Mouse (Mus musculus): ENCODE results near the gene Fam228a.
A peak's percentile ranks its signal among the peaks of the same experiment; 100 is the strongest.
"Not testable (repeated sequence)": the region's sequence is repeated elsewhere in the genome, so short reads cannot be mapped to it uniquely, and the experiment has no call there.

Fam228a gene

GRCm38 (mm10) chr12:4738031-4738576, at the start of gene Fam228a:
TSS of gene Fam228a (minus strand) at chr12:4738430.
- no peak for DNase-seq (ENCODE audit: low spot score in 2 of 2)

DNA sequence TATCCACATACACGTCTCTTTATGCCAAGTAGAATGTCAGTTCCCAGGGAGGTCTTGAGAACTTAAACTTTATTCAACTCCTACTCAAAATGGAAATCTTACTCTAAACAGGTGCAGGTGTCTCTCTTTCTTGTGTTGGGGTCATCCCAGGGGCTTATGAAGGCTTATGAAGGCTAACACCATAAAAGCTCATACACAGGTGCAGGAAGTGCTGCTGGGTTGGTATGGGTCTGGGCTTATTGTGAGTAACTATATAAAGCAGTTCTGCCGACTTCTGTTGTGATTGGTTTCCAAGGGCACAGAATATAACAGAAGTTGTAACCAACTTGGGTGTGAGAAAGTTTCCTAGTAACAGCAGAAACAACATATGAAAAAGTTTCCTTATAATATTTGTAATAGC, 46.2 kb upstream of the Fam228a start:
- DNase-seq (ENCODE audit: low spot score in 2 of 2), result no peak

DNA sequence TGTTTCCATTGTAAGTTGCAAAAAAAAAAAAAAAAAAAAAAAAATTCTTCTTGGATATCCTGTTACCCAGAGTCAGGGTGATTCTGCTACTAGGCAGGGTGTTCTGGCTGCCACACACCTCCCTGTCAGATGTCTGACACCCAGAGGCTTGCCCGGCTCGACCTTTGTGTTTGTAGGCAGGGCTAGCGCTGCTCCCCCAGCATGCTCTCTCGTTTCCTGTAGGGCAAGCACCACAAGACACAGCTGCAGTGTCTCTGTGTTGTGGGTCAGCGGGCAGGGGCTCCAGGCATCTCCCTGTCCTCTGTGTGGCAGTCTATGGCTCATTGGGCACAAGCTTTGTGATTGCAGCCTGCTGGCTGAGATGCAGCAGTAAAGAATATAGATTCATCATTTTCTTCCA, 45.4 kb upstream of the Fam228a start:
- DNase-seq (ENCODE audit: low spot score in 2 of 2), result no peak

GRCm38 (mm10) chr12:4781725-4782404, 43.6 kb upstream of the Fam228a start:
- not testable (repeated sequence) for DNase-seq (ENCODE audit: low spot score in 2 of 2)

DNA sequence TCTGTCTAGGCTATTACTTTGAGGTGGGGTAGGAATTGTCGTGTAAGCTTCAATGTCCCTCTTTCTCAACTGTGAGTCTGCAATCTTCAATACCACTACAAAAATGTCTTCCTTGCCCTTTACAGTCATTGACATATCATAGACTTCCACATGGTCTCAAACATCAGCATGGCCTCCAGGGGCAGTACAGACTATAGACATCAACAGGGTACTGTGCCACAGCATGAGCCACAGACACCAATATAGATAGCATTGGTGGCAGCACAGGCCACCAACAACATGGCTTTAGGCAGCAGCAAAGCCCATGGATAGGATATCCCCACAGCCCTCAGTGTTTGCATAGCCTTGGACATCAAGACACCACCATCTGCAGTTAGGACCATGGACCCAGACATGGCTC, 43.0 kb upstream of the Fam228a start:
- no peak for DNase-seq (ENCODE audit: low spot score in 2 of 2)

- no peak for DNase-seq (ENCODE audit: low spot score in 2 of 2)
Observed at GRCm38 (mm10) chr12:4780245-4780644, 42.0 kb upstream of the Fam228a start.

DNA sequence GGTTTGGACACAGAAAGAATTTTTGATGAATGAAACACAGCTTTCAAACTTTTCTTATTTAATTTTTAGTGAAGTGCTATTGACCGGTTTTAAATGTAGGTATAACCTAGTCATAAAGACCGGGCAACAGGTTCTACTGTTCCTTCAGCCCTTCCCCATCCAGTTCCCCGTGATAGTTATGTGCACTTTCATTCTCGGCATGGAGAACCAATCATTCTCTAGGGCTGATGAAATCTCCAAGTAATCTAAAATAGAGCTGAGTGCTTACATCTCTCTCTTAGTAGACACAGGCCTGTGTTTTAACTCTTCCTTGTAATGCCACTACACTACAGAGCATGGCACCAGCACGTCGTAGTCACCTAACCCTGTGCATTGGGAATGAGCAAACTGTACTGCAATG, 39.5 kb upstream of the Fam228a start:
- DNase-seq (ENCODE audit: low spot score in 2 of 2), result no peak

DNA sequence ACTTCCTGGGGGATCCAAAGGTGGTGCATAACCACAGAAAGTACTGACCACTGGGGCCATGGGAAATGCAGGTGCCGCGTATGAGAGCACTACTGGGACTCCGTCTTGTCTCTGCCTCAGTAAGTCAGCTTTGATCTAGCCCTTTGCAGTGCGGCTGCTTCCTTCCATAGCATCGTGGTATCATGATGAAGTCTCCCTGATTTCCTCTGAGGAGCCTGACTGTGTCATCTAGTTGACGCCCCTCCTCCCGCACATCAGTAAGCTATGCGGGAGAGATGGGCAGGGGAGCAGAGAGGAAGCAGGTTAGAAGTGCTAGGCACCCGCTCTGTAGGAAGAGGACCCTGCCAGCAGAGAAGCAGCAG, 37.3 kb upstream of the Fam228a start:
- no peak for DNase-seq (ENCODE audit: low spot score in 2 of 2)

GRCm38 (mm10) chr12:4774895-4775587, 36.8 kb upstream of the Fam228a start:
- DNase-seq (ENCODE audit: low spot score in 2 of 2), result no peak

- DNase-seq (ENCODE audit: low spot score in 2 of 2), result no peak
Observed at GRCm38 (mm10) chr12:4769333-4769723, 31.1 kb upstream of the Fam228a start.

GRCm38 (mm10) chr12:4768492-4769332, 30.5 kb upstream of the Fam228a start, which contains the start of the genes Pfn4 and Fam228b:
TSS of gene Pfn4 (plus strand) at chr12:4769022.
TSS of gene Fam228b (minus strand) at chr12:4769267.
- peak; percentile 91 to 99 for DNase-seq (ENCODE audit: low spot score in 2 of 2)

DNA sequence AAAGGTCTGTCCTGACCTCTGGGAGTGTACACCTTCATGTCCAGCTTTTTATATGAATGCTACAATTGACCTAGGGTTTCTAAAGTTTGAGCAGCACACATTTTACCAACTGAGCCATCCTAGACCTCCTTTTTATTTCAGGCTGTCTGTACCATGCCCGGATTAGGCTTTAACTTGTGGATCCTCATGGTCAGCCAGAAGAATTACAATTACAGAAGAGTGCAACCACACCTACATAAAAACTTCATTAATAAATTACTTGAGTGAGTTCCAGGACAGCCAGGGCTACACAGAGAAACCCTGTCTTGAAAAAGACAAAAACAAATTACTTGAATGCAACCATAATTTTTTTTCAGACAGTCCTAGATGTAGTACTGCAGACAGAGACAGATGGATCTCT, 18.8 kb upstream of the Fam228a start:
- no peak for DNase-seq (ENCODE audit: low spot score in 2 of 2)

- not testable (repeated sequence) for DNase-seq (ENCODE audit: low spot score in 2 of 2)
Observed at GRCm38 (mm10) chr12:4754451-4754850, 16.2 kb upstream of the Fam228a start.

GRCm38 (mm10) chr12:4744486-4744885, 6.3 kb upstream of the Fam228a start:
- no peak for DNase-seq (ENCODE audit: low spot score in 2 of 2)

DNA sequence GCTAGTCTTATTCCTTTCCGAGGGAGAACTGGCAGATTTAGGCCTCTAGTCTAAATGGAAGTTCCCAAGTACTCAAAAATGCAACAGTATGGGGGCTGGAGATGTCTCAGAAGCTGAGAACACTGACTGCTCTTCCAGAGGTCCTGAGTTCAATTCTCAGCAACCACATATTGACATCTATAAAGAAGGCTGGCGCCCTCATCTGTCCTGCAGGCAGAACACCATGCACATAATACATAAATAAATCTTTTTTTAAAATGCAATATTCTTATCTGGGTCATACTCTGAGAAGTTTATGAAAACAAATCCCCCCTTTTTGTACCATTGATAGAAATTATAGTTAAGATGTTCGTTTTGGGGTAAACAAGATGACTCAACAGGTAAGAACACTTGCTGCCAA, 4.0 kb upstream of the Fam228a start:
- DNase-seq (ENCODE audit: low spot score in 2 of 2), result no peak

- DNase-seq (ENCODE audit: low spot score in 2 of 2), result no peak
Observed at GRCm38 (mm10) chr12:4740823-4741222, 2.6 kb upstream of the Fam228a start.

GRCm38 (mm10) chr12:4732332-4732731, 5.9 kb downstream of the Fam228a start:
- DNase-seq (ENCODE audit: low spot score in 2 of 2), result no peak

- DNase-seq (ENCODE audit: low spot score in 2 of 2), result no peak
Observed at GRCm38 (mm10) chr12:4731629-4732028, 6.6 kb downstream of the Fam228a start.

DNA sequence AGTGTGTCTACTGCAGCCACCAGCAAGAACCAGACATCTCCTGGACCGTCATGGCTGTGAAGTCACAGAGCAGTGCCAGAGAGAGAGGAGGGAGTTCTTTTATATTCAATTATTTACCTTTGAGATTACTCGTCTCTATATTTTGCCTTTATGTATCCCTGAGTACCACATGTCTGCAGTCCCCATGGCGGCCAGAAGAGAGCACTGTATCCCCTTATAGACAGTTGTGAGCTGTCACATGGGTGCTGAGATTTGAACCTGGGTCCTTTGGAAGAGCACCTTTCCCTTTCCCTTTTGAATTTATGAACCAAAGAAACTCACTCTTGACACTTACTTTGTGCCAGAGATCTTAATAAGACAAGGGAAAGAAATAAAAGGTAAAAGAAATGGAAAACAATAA, 9.1 kb downstream of the Fam228a start:
- no peak for DNase-seq (ENCODE audit: low spot score in 2 of 2)

DNA sequence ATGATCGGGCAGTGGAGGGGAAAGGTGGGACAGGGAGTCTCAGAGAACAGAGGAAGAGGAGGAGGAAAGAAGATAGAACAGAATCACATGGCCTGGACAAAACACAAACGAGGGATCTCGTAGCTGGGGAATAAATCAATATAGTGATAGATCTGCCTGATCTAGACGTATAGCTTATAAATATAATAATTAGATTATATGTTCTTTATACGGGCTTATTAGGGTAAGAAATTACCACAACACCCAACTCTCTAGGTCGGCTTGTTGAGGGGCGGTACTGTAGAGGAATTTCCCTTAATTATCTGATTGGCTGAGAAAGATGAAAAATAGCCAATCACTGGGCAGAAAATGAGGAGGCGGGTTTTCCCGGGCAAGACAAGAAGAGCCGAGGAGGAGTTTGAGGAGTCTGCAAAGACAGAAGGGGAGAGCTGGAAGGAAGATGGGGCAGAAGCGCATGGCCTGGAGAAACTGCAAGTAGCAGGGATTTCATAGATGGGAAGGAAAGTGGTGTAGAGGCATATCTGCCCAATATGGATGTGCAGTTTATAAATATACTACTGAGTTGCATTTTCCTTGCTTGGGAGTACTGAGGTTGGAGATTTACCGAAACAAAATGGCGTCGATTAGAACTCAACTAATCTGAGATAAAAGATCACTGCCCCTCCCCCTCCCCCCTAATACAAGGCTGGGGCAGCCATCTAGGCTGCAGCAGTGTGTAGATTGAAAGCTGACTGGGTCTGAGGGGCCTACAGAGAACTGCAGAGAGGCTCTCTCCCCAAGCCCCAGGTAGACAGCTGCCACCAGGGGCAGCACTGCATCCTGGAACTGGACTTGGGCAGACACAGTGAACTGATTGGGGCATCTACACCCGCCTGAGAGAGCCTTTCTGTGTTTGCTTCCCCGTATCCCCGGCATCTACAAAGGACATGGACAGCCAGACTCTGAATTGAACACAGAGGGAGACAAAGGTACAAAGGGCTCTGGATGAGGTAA, 18.2 kb downstream of the Fam228a start:
- no peak for DNase-seq (ENCODE audit: low spot score in 2 of 2)

Measured in urinary bladder, adult 18-20 months (tissue).